In genomic region chr4:152916576-152916975, GRCm38 (mm10) we compare ENCODE assay signal across 16 mouse cellular contexts.
DNase-seq lines count a peak whose midpoint lies in the region; ATAC-seq lines count a peak whose summit lies in the region.
"Had no signal": no experiment of that assay in that cellular context is flagged by ENCODE, and none has a peak within 500 bp of the region (broad histone marks: within the 10 kb centered on the region; RNA-seq: fewer than 3 reads in every experiment).

No protein-coding gene starts in this region.

- no peak; the same call in 1 of the 2 replicates for ATAC-seq in forebrain, embryonic 11.5 days (replicated peaks; ENCODE audit: low FRiP score)
- no peak for ATAC-seq in forebrain, embryonic 16.5 days
- peak; percentile 60; the same call in 1 of the 2 replicates for ATAC-seq in hindbrain, embryonic 11.5 days (ENCODE audit: low FRiP score)
- ATAC-seq in midbrain, embryonic 13.5 days = peak; percentile 25; the same call in 1 of the 2 replicates

- DNase-seq in forebrain, embryonic 11.5 days (ENCODE audit: low spot score) = no peak
- peak; percentile 41 for DNase-seq in hindbrain, embryonic 11.5 days (ENCODE audit: low spot score)
- peak; percentile 58 for DNase-seq in retina, embryonic 14.5 days (ENCODE audit: low spot score)
- DNase-seq in spleen, postnatal 36 days (ENCODE audit: low spot score in 2 of 2) = no peak
- no peak for DNase-seq in limb, embryonic 10.5 days (ENCODE audit: low spot score)
- no peak for DNase-seq in lung, postnatal 14 days
- DNase-seq: cerebellum, postnatal 25 days; heart, postnatal 36 days; kidney, adult 9 months; layer of hippocampus, adult 9-11 months; lung, postnatal 4 days; thymus, postnatal 14 days had no signal

- 4% methylated on average over 7 of the region's 7 CpGs for WGBS in forebrain, embryonic 11.5 days
- WGBS in forebrain, embryonic 16.5 days = 2% methylated on average over 7 of the region's 7 CpGs
- 18% methylated on average over 7 of the region's 7 CpGs for WGBS in hindbrain, embryonic 11.5 days
- WGBS in midbrain, embryonic 13.5 days = 2% methylated on average over 7 of the region's 7 CpGs
- WGBS in limb, embryonic 10.5 days = 40% methylated on average over 7 of the region's 7 CpGs

- H3K4me2 ChIP-seq in forebrain, embryonic 11.5 days (ENCODE audit: low read depth, low read length, severe bottlenecking) = peak overlapping the region; percentile 13; the same call in 1 of the 2 replicates
- no peak overlapping the region for H3K4me2 ChIP-seq in forebrain, embryonic 16.5 days (ENCODE audit: low read length)
- H3K4me2 ChIP-seq in hindbrain, embryonic 11.5 days (replicated peaks; ENCODE audit: low read depth, low read length) = no peak overlapping the region
- H3K4me2 ChIP-seq in midbrain, embryonic 13.5 days (replicated peaks) = peak overlapping the region; percentile 9; the same call in 1 of the 2 replicates
- H3K4me2 ChIP-seq: liver, embryonic 15.5 days had no signal

- no peaks in the 10 kb centered on the region for H3K9me3 ChIP-seq in forebrain, embryonic 11.5 days (ENCODE audit: control insufficient read depth, low read length)
- H3K9me3 ChIP-seq in forebrain, embryonic 16.5 days (ENCODE audit: control insufficient read depth, low read length) = no peaks in the 10 kb centered on the region
- H3K9me3 ChIP-seq in hindbrain, embryonic 11.5 days (ENCODE audit: control insufficient read depth, low read length) = no peaks in the 10 kb centered on the region
- no peaks in the 10 kb centered on the region for H3K9me3 ChIP-seq in midbrain, embryonic 13.5 days
- H3K9me3 ChIP-seq in limb, embryonic 10.5 days (replicated peaks) = no peaks in the 10 kb centered on the region
- H3K9me3 ChIP-seq: liver, embryonic 15.5 days had no signal

- H3K4me1 ChIP-seq in forebrain, embryonic 11.5 days (replicated peaks; ENCODE audit: control insufficient read depth, insufficient read depth, low read length) = peaks cover 10% of the 10 kb centered on the region; the same call in 1 of the 2 replicates
- H3K4me1 ChIP-seq in forebrain, embryonic 16.5 days (replicated peaks; ENCODE audit: control insufficient read depth, insufficient read depth, low read length) = peaks cover 18% of the 10 kb centered on the region
- H3K4me1 ChIP-seq in hindbrain, embryonic 11.5 days (replicated peaks; ENCODE audit: control insufficient read depth, insufficient read depth, low read length) = no peaks in the 10 kb centered on the region; the same call in 1 of the 2 replicates
- H3K4me1 ChIP-seq in midbrain, embryonic 13.5 days (replicated peaks) = peaks cover 25% of the 10 kb centered on the region
- H3K4me1 ChIP-seq in limb, embryonic 10.5 days = peaks cover 12% of the 10 kb centered on the region
- H3K4me1 ChIP-seq: liver, embryonic 15.5 days had no signal

- peak overlapping the region; percentile 50; the same call in 1 of the 2 replicates for H3K27ac ChIP-seq in forebrain, embryonic 11.5 days (ENCODE audit: low read depth, low read length)
- no peak overlapping the region for H3K27ac ChIP-seq in forebrain, embryonic 16.5 days (ENCODE audit: low read length)
- H3K27ac ChIP-seq in hindbrain, embryonic 11.5 days (ENCODE audit: low read depth, low read length) = peak overlapping the region; percentile 48; the same call in 1 of the 2 replicates
- peak overlapping the region; percentile 55; the same call in 1 of the 2 replicates for H3K27ac ChIP-seq in midbrain, embryonic 13.5 days
- no peak overlapping the region for H3K27ac ChIP-seq in limb, embryonic 10.5 days
- H3K27ac ChIP-seq: liver, embryonic 15.5 days had no signal

- no peaks in the 10 kb centered on the region for H3K27me3 ChIP-seq in forebrain, embryonic 11.5 days (ENCODE audit: control insufficient read depth, insufficient read depth, low read length)
- no peaks in the 10 kb centered on the region for H3K27me3 ChIP-seq in forebrain, embryonic 16.5 days (replicated peaks; ENCODE audit: control insufficient read depth, insufficient read depth, low read length)
- H3K27me3 ChIP-seq in hindbrain, embryonic 11.5 days (ENCODE audit: control insufficient read depth, insufficient read depth, low read length) = peaks cover 1% of the 10 kb centered on the region; the same call in 1 of the 2 replicates
- H3K27me3 ChIP-seq in midbrain, embryonic 13.5 days = peaks cover 21% of the 10 kb centered on the region
- H3K27me3 ChIP-seq in limb, embryonic 10.5 days (ENCODE audit: low read depth, poor library complexity, severe bottlenecking) = no peaks in the 10 kb centered on the region
- H3K27me3 ChIP-seq: liver, embryonic 15.5 days had no signal

- H3K4me3 ChIP-seq in forebrain, embryonic 11.5 days (ENCODE audit: low read depth, low read length) = no peak overlapping the region
- no peak overlapping the region for H3K4me3 ChIP-seq in forebrain, embryonic 16.5 days (replicated peaks; ENCODE audit: low read length)
- no peak overlapping the region for H3K4me3 ChIP-seq in hindbrain, embryonic 11.5 days (ENCODE audit: low read depth, low read length)
- H3K4me3 ChIP-seq in midbrain, embryonic 13.5 days (replicated peaks) = no peak overlapping the region
- H3K4me3 ChIP-seq in limb, embryonic 10.5 days = no peak overlapping the region
- H3K4me3 ChIP-seq: liver, embryonic 15.5 days had no signal

- no peak overlapping the region for H3K9ac ChIP-seq in forebrain, embryonic 11.5 days (ENCODE audit: low read length)
- H3K9ac ChIP-seq in forebrain, embryonic 16.5 days (replicated peaks; ENCODE audit: low read depth, low read length) = no peak overlapping the region
- no peak overlapping the region for H3K9ac ChIP-seq in hindbrain, embryonic 11.5 days (ENCODE audit: low read depth, low read length)
- 0 out of 2 replicates have a peak overlapping the region, but pooled peaks have one; percentile 21 for H3K9ac ChIP-seq in midbrain, embryonic 13.5 days (replicated peaks)
- H3K9ac ChIP-seq: liver, embryonic 15.5 days had no signal

- H3K36me3 ChIP-seq in forebrain, embryonic 11.5 days (ENCODE audit: control insufficient read depth, insufficient read depth, low read length) = no peaks in the 10 kb centered on the region
- H3K36me3 ChIP-seq in forebrain, embryonic 16.5 days (ENCODE audit: control insufficient read depth, insufficient read depth) = no peaks in the 10 kb centered on the region
- H3K36me3 ChIP-seq in hindbrain, embryonic 11.5 days (ENCODE audit: control insufficient read depth, insufficient read depth, low read length) = no peaks in the 10 kb centered on the region
- H3K36me3 ChIP-seq in midbrain, embryonic 13.5 days = no peaks in the 10 kb centered on the region
- no peaks in the 10 kb centered on the region for H3K36me3 ChIP-seq in limb, embryonic 10.5 days
- H3K36me3 ChIP-seq: G1E; liver, embryonic 15.5 days had no signal

Comparison
In these comparisons a context has a peak if more than half of its experiments do, and no peak if none do; other contexts are left out.
1. H3K27ac ChIP-seq: peak in forebrain, embryonic 11.5 days (single experiment), hindbrain, embryonic 11.5 days (single experiment) and midbrain, embryonic 13.5 days (single experiment); none in forebrain, embryonic 16.5 days (single experiment) and limb, embryonic 10.5 days (single experiment).
2. H3K4me2 ChIP-seq: peak in forebrain, embryonic 11.5 days (single experiment) and midbrain, embryonic 13.5 days (single experiment); none in forebrain, embryonic 16.5 days (single experiment) and hindbrain, embryonic 11.5 days (single experiment).
3. ATAC-seq: peak in hindbrain, embryonic 11.5 days (single experiment) and midbrain, embryonic 13.5 days (single experiment); none in forebrain, embryonic 11.5 days (single experiment) and forebrain, embryonic 16.5 days (single experiment).
4. DNase-seq: peak in hindbrain, embryonic 11.5 days (single experiment) and retina, embryonic 14.5 days (single experiment); none in forebrain, embryonic 11.5 days (single experiment), spleen, postnatal 36 days (0 of 2), limb, embryonic 10.5 days (single experiment) and lung, postnatal 14 days (single experiment).